Mouse (Mus musculus) CH12.LX (cell line): Measurements from ENCODE around the gene Bmpr1a. TPM values are rescaled to one million over a fixed set of nuclear protein-coding genes. Genes with fewer than 3 reads are reported as not detected.

Experiments
- DNase-seq: peaks from one replicate; pipeline ENCODE4 v3.0.0-alpha.2; 2013; ENCODE audit errors: extremely low read depth
- H3K27ac ChIP-seq: 2 replicates; pipeline ENCODE4 v1.5.1; 2012; ENCODE audit warnings: low read depth, mild to moderate bottlenecking, control low read depth, moderate library complexity; ENCODE audit not compliant: insufficient read depth
- H3K27me3 ChIP-seq: replicated peaks from 2 replicates; pipeline ENCODE3; 2012; ENCODE audit warnings: inconsistent platforms
- H3K36me3 ChIP-seq, 2 experiments: replicated peaks in 1 of 2; 2 replicates each; pipeline versions ENCODE3 to v1.6.1; 2012; ENCODE audit warnings: inconsistent platforms in 1 of 2, low read length in 1 of 2, mild to moderate bottlenecking in 1 of 2, mixed read lengths in 1 of 2, moderate library complexity in 1 of 2; ENCODE audit not compliant: control insufficient read depth in 1 of 2, insufficient read depth in 1 of 2
- H3K4me1 ChIP-seq, 2 experiments: 2 replicates each; pipeline ENCODE4 v1.6.1; 2012; ENCODE audit warnings: inconsistent platforms in 1 of 2, moderate library complexity in 1 of 2; ENCODE audit not compliant: insufficient read depth in 2 of 2, control insufficient read depth in 1 of 2
- H3K4me2 ChIP-seq: 2 replicates; pipeline ENCODE4 v1.6.1; 2012; ENCODE audit warnings: low read depth, mild to moderate bottlenecking, control low read depth; ENCODE audit not compliant: poor library complexity, insufficient read depth, severe bottlenecking
- H3K4me3 ChIP-seq, 3 experiments: fragments of 150-350 bp in 1 of 3; sonication (generic) in 1 of 3; replicated peaks in 1 of 3; 2 replicates each; pipeline versions ENCODE3 to v1.5.1; 2011 to 2012; ENCODE audit warnings: low read depth in 2 of 3, low read length in 2 of 3, mild to moderate bottlenecking in 2 of 3, moderate library complexity in 2 of 3, control low read depth in 1 of 3, improper control_type of control experiment in 1 of 3, inconsistent platforms in 1 of 3, mixed read lengths in 1 of 3; ENCODE audit not compliant: poor library complexity in 1 of 3
- H3K79me2 ChIP-seq: replicated peaks from 2 replicates; pipeline ENCODE4 v1.6.1; 2012; ENCODE audit warnings: mild to moderate bottlenecking, moderate library complexity; ENCODE audit not compliant: control insufficient read depth, poor library complexity, insufficient read depth, severe bottlenecking; ENCODE audit errors: extremely low read depth
- H3K9ac ChIP-seq: 2 replicates; pipeline ENCODE4 v1.6.1; 2012; ENCODE audit warnings: low read depth, mild to moderate bottlenecking, control low read depth, moderate library complexity; ENCODE audit not compliant: insufficient read depth
- H3K9me3 ChIP-seq: replicated peaks from 2 replicates; pipeline ENCODE3; 2012; ENCODE audit warnings: low read length, inconsistent platforms, mixed read lengths
- BHLHE40 ChIP-seq: IDR thresholded peaks from 2 replicates; pipeline ENCODE4 v1.6.1; 2011; ENCODE audit warnings: mild to moderate bottlenecking, low read depth, low read length, improper control_type of control experiment
- CHD2 ChIP-seq: IDR thresholded peaks from 2 replicates; pipeline ENCODE4 v1.6.1; 2011; ENCODE audit warnings: low read length, improper control_type of control experiment
- CTCF ChIP-seq, 2 experiments: IDR thresholded peaks in 1 of 2; conservative IDR thresholded peaks in 1 of 2; 2 replicates each; pipeline ENCODE4 v1.5.1; 2011 to 2012; ENCODE audit warnings: low read depth in 2 of 2, low read length in 2 of 2, improper control_type of control experiment in 1 of 2, inconsistent platforms in 1 of 2, mild to moderate bottlenecking in 1 of 2, moderate library complexity in 1 of 2
- E2F4 ChIP-seq: IDR thresholded peaks from 2 replicates; pipeline ENCODE4 v1.6.1; 2011; ENCODE audit warnings: low read depth, low read length, improper control_type of control experiment; ENCODE audit not compliant: insufficient replicate concordance
- EP300 ChIP-seq: IDR thresholded peaks from 2 replicates; pipeline ENCODE4 v1.6.1; 2011; ENCODE audit warnings: low read length, improper control_type of control experiment
- ETS1 ChIP-seq: conservative IDR thresholded peaks from 2 replicates; pipeline ENCODE4 v1.6.1; 2012; ENCODE audit warnings: low read depth, mild to moderate bottlenecking, inconsistent platforms, low read length, improper control_type of control experiment, moderate library complexity
- GABPA ChIP-seq: IDR thresholded peaks from 2 replicates; pipeline ENCODE4 v1.6.1; 2012; ENCODE audit warnings: low read depth, low read length, improper control_type of control experiment, inconsistent platforms; ENCODE audit not compliant: insufficient replicate concordance
- HCFC1 ChIP-seq: IDR thresholded peaks from 2 replicates; pipeline ENCODE4 v1.6.1; 2012; ENCODE audit warnings: low read depth, mild to moderate bottlenecking, inconsistent platforms, low read length, improper control_type of control experiment
- JUN ChIP-seq: IDR thresholded peaks from 2 replicates; pipeline ENCODE4 v1.6.1; 2011; ENCODE audit warnings: low read depth, mild to moderate bottlenecking, low read length, improper control_type of control experiment, moderate library complexity; ENCODE audit not compliant: insufficient read depth
- KAT2A ChIP-seq: IDR thresholded peaks from 2 replicates; pipeline ENCODE4 v1.6.1; 2012; ENCODE audit warnings: low read length, improper control_type of control experiment, inconsistent platforms; ENCODE audit not compliant: insufficient replicate concordance
- MAX ChIP-seq: IDR thresholded peaks from 2 replicates; pipeline ENCODE4 v1.6.1; 2011; ENCODE audit warnings: low read length, improper control_type of control experiment
- MEF2A ChIP-seq: IDR thresholded peaks from 2 replicates; pipeline ENCODE4 v1.6.1; 2014; ENCODE audit warnings: low read depth, mild to moderate bottlenecking, inconsistent platforms, low read length, improper control_type of control experiment, borderline replicate concordance
- MXI1 ChIP-seq: IDR thresholded peaks from 2 replicates; pipeline ENCODE4 v1.6.1; 2011; ENCODE audit warnings: mild to moderate bottlenecking, low read depth, low read length, improper control_type of control experiment
- NRF1 ChIP-seq: IDR thresholded peaks from 2 replicates; pipeline ENCODE4 v1.6.1; 2014; ENCODE audit warnings: low read depth, mild to moderate bottlenecking, inconsistent platforms, low read length, improper control_type of control experiment, moderate library complexity
- POLR2AphosphoS2 ChIP-seq: IDR thresholded peaks from 2 replicates; pipeline ENCODE4 v1.6.1; 2011; ENCODE audit warnings: low read depth, low read length, improper control_type of control experiment
- SIN3A ChIP-seq: IDR thresholded peaks from 2 replicates; pipeline ENCODE4 v1.6.1; 2012; ENCODE audit warnings: low read length, improper control_type of control experiment, inconsistent platforms
- TBP ChIP-seq: conservative IDR thresholded peaks from 2 replicates; pipeline ENCODE4 v1.6.1; 2011; ENCODE audit warnings: low read depth, low read length, improper control_type of control experiment
- TCF12 ChIP-seq: IDR thresholded peaks from 2 replicates; pipeline ENCODE4 v1.6.1; 2014; ENCODE audit warnings: low read depth, mild to moderate bottlenecking, inconsistent platforms, low read length, improper control_type of control experiment
- UBTF ChIP-seq: IDR thresholded peaks from 2 replicates; pipeline ENCODE4 v1.6.1; 2012; ENCODE audit warnings: low read depth, mild to moderate bottlenecking, inconsistent platforms, low read length, improper control_type of control experiment, moderate library complexity
- ZC3H11A ChIP-seq: IDR thresholded peaks from 2 replicates; pipeline ENCODE4 v1.6.1; 2012; ENCODE audit warnings: low read depth, mild to moderate bottlenecking, inconsistent platforms, low read length, improper control_type of control experiment
- ZKSCAN1 ChIP-seq: IDR thresholded peaks from 2 replicates; pipeline ENCODE4 v1.6.1; 2012; ENCODE audit warnings: low read depth, inconsistent platforms, low read length, improper control_type of control experiment, borderline replicate concordance
- dilution Hi-C: fragments of 300-500 bp; cut with MboI; formaldehyde crosslinking; loops from 2 replicates; pipeline ENCODE4 v1.14.3; 2020; ENCODE audit warnings: low sequenced_read_pairs; ENCODE audit not compliant: extremely low pct_unique_long_range_greater_than_20kb, extremely low pct_ligation_motif_present
- in situ Hi-C: fragments of 300-500 bp; cut with MboI; formaldehyde crosslinking; loops from 3 replicates; pipeline ENCODE4 v1.14.3; 2019; ENCODE audit warnings: low sequenced_read_pairs, low pct_ligation_motif_present, low pct_unique_long_range_greater_than_20kb, mixed read lengths
- polyA plus RNA-seq: library from polyadenylated mRNA; unstranded; fragments of >175 nt; gene quantifications from 2 replicates; pipeline ENCODE4 v1.2.1, GENCODE M21; 2012; ENCODE audit warnings: low read depth; ENCODE audit not compliant: insufficient read length
- total RNA-seq, 2 experiments: library from RNA; depleted of rRNA; stranded (reverse); fragments of 300-350 nt in 1 of 2; fragments of >200 nt in 1 of 2; gene quantifications; 2 replicates each; pipeline ENCODE4 v1.2.3; 2012 to 2014

Bmpr1a gene
- total and polyA plus RNA-seq, 3 experiments = 26.2 to 46.7 (median 30.1) TPM

DNA sequence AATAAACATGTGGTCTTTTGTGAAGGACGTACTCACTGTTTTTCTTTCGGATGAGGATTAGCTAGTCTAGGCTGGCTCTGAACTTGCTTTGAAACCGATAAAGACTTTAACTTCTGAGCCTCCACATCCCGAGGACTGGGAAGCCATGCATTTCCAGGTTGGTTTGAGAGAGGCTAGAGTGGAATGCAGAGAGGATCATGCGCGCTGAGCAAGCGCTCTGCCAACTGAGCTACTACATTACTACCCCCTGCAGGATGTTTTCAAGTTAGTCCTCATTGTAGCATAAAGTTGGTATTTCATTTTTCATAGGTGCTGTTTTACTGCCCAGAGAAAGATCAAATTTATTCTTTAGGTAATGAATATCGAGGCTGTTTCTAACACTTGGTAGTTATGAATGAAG is 17.0 kb downstream of the Bmpr1a start:
- dilution Hi-C loops = no loop called here
- Histone ChIP-seq H3K4me1 (peaks cover 5 to 62% of the 10 kb centered on the region in 2 experiments), H3K9ac (no peak overlapping the region), H3K4me2 (no peak overlapping the region), H3K36me3 (peaks cover 0 to 12% of the 10 kb centered on the region in 2 experiments), H3K9me3 (no peaks in the 10 kb centered on the region), H3K27me3 (no peaks in the 10 kb centered on the region), H3K4me3 (no peak overlapping the region), H3K79me2 (peaks cover 60% of the 10 kb centered on the region), H3K27ac (no peak overlapping the region)
- in situ Hi-C loops = no loop called here
- DNase-seq = no peak
- TF ChIP-seq NRF1 = no peak
- TF ChIP-seq SIN3A = no peak
- TF ChIP-seq TBP = no peak
- no peak for TF ChIP-seq ETS1
- no peak for TF ChIP-seq UBTF
- TF ChIP-seq EP300 = no peak

DNA sequence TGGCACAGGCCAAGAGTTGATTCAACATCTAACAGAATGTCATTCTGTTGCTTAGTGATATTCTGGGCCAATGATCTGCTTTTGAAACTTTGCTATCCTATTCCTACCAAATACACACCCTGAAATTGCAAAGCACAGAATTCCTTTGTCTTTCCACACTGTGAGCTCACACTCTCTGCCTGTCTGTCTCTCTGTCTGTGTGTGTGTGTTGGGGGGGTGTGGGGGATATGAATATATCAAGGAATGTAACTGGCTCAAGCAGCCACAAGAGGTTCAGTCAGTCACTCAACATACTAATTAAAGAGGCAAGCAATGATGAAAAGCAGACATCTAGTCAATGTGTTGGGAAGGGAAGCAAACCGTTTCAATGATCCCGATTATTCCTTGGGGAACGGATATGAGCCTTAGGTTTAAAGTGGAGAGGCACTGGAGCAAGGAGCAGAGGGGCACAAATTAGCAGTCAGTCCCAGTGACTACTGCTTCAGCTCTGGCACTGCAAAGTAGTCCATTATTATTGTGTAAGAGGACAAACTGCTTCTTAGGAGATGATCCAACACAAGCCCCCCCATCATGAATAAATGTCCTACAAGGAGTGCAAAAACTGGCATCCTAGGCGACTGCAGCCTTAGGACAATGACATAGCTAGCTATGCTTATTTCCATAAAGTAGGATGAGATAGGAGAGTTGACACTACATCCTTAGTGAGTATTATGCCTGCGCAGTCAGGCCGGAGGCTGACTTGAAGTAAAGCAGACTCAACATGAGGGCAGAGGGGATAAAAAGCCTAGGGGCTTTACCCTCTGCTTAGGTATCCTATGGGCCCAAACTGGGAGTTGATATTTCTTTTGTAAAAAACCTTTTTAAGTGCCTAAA is 19.4 kb downstream of the Bmpr1a start:
- no peaks in the 10 kb centered on the region for H3K9me3 ChIP-seq
- no peak for DNase-seq
- H3K4me3 ChIP-seq = no peak overlapping the region
- no peak overlapping the region for H3K27ac ChIP-seq
- peaks cover 52% of the 10 kb centered on the region for H3K79me2 ChIP-seq
- in situ Hi-C loops (no loop called here), dilution Hi-C loops (no loop called here)
- peaks cover 4 to 51% of the 10 kb centered on the region in 2 experiments for H3K4me1 ChIP-seq
- H3K4me2 ChIP-seq = no peak overlapping the region
- H3K36me3 ChIP-seq = peaks cover 0 to 16% of the 10 kb centered on the region in 2 experiments
- H3K9ac ChIP-seq = no peak overlapping the region
- H3K27me3 ChIP-seq = no peaks in the 10 kb centered on the region
- TF ChIP-seq GABPA = no peak
- TF ChIP-seq CHD2 = no peak
- TF ChIP-seq POLR2AphosphoS2 = no peak
- no peak for TF ChIP-seq MEF2A
- no peak for TF ChIP-seq BHLHE40
- TF ChIP-seq, all 38 proteins: peak for 0

DNA sequence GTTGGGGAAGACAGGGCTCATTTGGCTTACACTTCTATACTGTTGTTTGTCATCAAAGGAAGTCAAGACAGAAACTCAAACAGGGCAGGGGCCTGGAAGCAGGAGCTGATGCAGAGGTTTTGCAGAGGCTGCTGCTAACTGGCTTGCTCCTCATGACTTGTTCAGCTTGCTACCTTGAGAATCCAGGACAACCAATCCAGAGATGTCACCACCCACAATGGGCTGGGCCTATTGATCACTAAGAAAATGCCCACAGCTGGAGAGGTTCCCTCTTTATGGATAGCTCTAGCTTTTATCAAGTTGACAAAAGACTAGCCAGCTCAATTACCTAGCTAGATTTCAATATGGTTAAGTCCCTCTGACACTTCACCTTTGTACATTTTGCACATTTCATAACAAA is 31.6 kb downstream of the Bmpr1a start:
- H3K4me1 ChIP-seq = peaks cover 0 to 42% of the 10 kb centered on the region in 2 experiments; a peak in 2 of 4 replicates
- H3K27me3 ChIP-seq = no peaks in the 10 kb centered on the region
- H3K4me2 ChIP-seq = no peak overlapping the region
- H3K4me3 ChIP-seq = no peak overlapping the region
- no peaks in the 10 kb centered on the region for H3K36me3 ChIP-seq
- TF ChIP-seq CHD2 (no peak), E2F4 (no peak), MXI1 (no peak), CTCF (conservative IDR thresholded peaks at IDR 0.05 in 1 of 2, IDR thresholded peaks at IDR 0.05 in 1 of 2; ENCODE audit: low read depth in 2 of 2, low read length in 2 of 2) (no peak), KAT2A (no peak), MEF2A (no peak), TCF12 (no peak), NRF1 (no peak), JUN (no peak), ZC3H11A (no peak), ZKSCAN1 (no peak), ETS1 (no peak), HCFC1 (no peak), UBTF (no peak), MAX (no peak), POLR2AphosphoS2 (no peak), BHLHE40 (no peak)
- TF ChIP-seq, all 38 proteins: peak for 0
- Histone ChIP-seq H3K27ac (no peak overlapping the region), H3K79me2 (peaks cover 54% of the 10 kb centered on the region), H3K9ac (no peak overlapping the region), H3K9me3 (no peaks in the 10 kb centered on the region)
- dilution Hi-C loops = no loop called here
- DNase-seq = no peak
- in situ Hi-C loops = no loop called here
